Mouse (Mus musculus) hindlimb bud, embryonic 11.5 days (tissue): ENCODE results near the gene Tirap.

Experiments
- DNase-seq: peaks from one replicate; pipeline ENCODE4 v3.0.0-alpha.2; 2012; ENCODE audit warnings: low read depth, low spot score; ENCODE audit errors: extremely low spot score

Gene Tirap

DNA sequence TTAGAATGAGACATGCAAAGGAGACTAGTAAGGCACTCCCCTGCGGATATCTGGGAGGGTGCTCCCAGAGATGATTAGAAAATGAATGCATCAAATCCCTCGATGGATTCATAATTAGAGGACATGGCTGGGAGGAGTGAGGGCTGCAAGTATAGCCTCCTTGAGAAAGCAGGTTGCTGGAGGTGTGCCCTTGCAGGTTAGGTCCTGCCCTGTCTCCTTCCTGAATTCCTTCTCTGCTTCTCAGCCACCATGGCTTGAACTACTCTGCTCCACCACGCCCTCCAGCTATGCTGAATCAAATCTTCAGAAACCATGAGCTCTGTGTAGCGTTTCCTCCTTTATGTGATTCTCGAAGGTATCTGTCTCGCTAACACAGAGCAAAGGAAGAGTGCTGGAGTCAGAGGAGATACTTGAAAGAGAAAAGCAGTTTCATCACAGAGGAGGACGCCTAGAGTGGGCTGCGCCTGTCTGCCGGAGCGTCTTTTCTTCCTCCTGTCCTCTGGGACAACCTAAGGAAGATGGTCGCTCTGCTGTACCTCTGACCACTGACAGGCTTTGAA is 7.0 kb downstream of the Tirap start:
- DNase-seq: no peak

DNA sequence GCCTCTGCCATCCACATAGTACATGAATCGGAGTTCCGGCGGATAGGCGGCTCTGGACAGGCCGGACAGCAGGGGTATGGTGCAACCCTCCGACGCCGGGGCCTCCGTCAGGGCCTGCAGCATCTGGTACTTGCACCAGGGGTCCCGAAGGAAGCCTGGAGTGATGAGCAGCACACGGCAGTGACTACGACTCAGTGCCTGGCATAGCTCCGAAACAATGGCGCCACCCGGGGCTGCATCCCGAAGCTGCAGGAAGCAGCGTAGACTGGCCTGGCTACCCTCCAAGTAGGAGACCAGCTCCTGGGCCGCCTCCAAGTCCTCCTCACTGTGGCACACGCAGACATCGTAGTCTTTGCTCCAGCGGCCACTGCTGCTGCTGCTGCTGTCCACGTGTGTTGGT is 11.4 kb downstream of the Tirap start:
- no peak for DNase-seq

DNA sequence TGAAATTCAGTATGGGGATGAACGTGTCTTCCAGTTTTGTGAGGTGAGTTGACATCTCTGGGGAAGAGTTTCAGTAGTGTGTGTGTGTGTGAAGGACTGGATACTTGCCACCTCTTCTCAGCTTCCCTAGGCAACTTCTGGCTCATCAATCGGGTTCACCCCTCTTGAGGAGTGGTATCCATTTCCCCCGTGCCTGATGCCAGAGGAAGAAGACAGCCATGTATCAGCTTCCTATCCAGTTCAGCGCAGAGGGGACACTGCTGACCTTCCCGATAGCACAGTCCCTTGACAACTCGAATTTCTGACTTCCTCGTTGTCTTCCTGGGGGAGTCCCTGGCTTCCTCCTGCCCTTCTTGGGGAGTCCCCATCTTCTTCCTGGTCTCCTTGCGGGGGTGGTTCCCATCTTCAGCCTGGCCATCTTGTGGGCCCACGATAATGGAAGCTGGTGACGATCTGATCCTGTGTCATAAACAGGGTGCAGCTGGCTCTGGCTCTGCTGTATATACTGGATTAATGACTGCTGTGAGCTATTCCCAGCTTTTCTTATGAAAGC is 12.7 kb downstream of the Tirap start:
- no peak for DNase-seq

DNA sequence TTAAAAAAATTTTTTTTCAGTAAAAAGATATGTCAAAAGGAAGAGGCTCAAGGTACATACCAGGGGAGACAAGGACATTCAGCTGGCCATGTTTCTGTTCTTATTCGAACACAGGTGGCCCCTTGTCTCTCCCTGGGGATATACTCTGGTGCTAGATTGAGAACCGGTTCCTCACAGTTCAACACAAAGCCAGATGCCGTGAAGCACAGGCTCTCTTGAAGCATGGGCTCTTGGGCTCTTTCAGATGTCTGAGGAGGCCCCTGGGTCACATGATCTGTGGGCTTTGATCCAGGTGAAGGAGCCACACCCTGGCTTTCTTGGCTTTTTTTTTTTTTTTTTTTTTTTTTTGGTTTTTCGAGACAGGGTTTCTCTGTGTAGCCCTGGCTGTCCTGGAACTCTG is 13.7 kb downstream of the Tirap start:
- no peak for DNase-seq

DNA sequence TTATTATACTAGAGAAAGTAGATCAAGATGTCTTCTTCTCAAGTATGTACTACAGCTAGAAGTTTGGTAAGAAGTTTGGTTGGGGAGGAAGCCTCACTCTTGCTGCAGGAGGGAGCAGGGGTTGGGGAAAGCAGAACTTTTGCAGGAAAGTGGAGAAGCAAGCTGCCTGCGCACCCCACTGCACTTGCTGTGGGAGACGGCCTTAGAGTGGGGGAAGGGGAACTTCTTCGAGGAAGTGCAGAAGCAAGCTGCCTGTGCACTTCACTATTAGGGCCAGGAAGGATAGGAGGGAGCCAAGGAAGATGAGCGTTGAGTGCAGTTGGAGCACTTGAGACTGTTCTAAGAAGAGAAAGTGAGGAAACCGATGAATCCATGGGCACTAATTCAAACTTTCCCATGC is 16.7 kb downstream of the Tirap start:
- no peak for DNase-seq

DNA sequence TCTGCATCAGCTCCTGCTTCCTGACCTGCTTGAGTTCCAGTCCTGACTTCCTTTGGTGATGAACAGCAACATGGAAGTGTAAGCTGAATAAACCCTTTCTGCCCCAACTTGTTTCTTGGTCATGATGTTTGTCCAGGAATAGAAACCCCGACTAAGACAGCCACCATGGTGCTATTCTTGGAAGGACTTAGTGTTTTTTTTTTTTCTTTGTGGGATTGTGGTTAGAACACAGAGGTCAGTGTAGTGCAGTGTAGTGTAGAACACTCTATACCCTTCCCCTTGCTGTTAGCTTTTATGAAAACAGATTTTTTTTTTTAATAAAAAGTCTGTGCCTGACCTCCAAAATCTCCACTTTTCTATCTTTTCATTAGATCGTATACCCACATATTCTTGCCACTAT is 17.3 kb downstream of the Tirap start:
- no peak for DNase-seq

DNA sequence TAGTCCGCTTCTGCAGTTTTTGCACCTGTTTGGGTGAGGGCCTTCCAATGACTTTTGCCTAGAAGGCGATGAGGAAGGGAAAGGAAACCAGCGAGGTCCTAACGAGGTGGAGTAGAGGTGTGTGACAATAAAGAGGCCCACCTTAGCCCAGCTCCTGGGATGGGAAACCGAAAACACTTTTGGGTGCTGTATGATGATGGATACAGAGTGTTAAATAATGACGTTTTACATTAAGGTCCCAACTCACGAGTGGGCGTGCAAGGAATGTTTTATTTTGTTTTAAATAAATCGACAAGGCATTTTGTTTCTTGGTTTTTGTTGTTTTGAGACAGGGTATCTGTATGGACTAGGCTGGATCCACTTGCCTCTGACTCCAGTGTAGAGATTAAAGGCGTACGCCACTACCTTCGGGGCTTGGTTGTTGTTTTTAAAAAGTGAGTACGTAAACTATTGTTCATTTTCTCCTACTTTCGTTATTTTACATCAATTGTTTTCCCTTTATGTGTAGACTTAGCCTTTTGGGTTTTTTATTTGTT is 23.9 kb downstream of the Tirap start:
- no peak for DNase-seq

DNA sequence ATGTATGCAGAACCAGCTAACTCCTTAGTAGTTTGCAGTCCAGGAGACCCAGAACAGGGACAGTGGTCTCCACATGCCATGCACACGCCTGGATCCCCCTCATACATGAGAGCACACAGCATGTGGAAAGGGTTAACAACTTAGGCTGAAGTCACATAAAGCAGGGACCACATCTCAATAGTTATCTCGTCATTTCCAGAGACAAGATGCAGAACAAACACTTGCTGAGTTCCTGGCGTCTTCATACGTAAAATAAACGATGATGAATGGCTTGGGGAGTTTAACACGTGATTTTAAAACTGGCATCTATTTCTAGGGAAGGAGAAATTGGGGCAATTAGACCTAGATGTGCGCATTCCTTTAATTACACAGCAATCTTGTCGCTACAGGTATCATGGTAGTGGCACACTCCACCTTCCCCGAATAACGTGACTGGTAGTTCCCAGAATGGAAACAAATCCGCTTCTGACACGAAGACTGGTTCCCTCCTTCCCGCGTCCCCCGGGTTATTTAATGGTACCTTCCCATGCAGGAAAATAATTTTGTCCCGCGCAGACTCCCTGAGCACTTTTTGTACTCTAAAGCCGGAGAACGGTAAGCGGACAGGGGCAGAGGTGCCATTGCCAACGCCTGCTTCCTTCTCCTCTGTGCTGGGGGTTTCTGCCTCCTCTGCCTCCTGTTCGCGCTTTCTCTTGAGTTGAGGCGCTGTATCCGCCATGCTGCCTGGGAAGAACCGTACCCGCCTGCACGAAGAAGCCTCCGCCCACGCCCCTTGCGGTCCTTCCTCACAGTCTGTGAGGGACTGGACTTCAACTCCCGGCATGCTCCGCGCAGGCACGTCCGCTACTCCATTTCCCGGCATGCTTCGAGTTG is 24.6 kb downstream of the Tirap start, which contains the start of gene Dcps:
Gene Dcps (minus strand): TSS at position 811 of the 873 bp plus-strand sequence.
- DNase-seq: peak; percentile 77

DNA sequence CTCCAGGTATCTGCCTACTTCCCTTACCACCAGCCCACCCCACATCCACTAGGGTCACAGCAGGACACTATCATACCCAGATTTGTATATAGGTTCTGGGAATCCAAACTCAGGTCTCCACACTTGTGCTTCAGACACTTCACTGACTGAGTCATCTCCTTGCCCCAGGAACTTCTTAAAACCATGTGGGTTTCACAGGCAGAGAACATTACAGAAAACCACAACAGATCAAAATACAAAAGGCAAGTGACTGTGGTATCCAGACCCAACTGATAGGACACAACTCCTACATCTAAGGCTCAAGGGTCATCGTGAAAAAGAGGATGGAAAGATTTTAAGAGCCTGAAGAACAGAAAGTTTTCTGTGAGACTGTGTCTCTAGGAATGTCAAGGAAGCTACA is 26.8 kb downstream of the Tirap start:
- no peak for DNase-seq

DNA sequence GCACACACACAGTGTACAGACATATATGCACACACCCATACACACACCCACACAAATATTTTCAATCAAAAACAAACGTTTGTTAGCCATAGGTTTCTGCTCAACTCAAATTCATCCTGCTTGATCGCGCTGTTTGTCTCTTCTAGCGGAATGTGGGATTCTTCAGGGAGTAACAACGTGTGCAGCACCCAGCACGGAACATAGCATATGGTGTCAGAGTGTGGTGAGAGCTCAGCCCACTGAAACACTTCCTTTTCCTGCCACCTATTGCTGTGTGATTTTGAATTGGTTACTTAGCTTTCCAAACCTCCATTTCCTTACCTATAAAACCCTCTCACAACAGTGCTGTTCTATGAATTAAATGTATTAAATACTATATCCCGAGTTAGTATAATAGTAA is 30.0 kb downstream of the Tirap start:
- no peak for DNase-seq

DNA sequence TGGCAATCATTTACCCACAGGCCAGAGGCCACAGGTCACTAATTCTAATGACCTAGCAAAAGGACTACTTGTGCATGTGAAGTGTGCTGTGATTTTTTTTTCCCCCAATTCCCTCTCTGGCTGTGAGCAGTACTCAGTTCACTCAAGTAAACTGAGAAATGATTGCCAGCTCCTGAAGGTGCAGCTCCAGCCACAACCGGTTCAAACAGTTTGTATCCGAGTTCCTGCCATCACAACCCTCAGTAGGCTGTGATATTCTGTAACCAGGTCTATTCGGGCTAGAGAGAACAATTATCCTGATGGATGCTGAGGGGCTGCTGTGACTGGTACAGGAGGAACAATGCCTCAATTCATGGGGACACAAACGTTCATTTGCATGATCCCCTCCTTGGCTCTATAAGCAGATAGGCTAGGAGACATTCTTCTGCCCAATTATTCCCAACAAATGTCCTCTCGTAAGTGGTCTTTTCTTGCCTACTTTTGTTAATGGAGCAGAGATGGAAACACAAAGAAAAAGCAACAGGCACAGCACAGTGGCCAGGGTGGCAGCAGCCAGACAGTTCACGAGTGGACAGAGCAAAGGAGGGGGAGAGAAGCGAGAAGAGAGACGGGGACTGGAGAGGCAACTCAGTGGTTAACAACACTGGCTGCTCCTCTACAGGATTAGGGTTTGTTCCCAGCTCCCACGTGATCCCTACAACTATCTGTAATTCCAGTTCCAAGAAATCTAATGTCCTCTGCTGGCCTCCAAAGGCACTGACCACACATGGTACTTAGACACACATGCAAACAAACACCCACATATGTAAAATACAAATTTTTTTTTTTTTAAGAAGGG is 33.1 kb downstream of the Tirap start:
- DNase-seq: no peak

DNA sequence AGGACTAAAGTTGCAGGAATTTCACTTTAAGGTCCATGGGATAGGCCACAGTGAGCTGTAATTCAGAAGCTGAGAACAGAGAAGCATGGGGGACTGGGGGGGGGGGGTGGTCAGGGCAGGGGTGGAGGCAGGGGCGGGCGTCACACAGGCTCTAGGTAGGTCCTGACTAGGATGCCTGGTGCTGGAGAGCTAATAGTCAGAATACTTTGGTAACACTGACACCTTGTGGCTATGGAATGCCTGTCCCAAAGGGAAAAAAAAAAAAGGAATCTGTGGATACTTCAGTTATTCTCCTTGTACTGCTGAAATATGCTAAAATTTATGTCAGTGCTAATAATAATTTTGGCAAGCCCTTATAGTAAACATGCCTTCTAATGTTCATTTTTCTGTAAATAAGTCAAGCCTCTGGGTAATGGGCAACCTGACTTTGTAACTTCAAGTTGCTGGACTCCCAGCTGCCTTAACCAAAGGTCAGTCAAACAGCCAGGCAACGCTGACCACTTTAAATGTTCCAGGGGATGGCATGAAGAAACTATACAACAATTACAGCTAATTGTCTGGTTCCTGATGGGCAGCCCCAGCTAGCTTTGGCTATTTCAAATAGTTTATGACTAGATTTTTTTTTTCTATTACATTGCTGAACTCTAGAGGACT is 33.8 kb downstream of the Tirap start:
- no peak for DNase-seq

DNA sequence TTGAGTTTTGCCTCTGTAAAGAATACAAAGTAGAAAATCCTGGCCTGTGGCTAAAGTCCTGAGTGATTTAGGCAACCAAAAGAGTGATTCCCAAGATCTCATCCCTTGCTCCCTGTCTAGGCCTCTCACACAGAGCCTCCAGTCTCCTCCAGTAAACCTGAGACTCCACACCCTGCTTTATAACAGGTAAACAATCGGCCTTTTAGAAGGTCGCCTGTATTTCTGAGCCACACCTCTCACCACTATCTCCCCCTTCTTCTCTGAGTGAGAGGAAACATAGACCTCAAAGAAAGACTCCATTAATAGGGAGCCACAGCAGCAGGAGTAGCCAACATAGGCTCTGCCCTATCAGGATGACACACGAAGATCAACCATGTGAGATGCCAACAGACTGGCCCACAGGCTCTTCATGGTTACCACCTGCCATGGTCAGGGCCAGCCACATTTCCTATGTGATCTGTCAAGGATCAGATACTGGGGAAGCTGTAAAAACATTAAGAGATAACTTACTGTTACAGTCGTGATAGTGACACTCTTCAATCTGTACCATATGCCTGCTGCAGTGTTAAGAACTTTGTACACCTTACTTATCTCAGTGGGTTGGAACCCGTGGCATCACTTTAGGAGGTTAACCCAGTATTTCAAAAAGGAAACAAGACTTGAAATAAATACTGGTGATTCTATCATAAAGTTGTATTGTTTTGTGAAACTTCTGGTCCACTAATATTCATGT is 35.8 kb downstream of the Tirap start:
- no peak for DNase-seq

DNA sequence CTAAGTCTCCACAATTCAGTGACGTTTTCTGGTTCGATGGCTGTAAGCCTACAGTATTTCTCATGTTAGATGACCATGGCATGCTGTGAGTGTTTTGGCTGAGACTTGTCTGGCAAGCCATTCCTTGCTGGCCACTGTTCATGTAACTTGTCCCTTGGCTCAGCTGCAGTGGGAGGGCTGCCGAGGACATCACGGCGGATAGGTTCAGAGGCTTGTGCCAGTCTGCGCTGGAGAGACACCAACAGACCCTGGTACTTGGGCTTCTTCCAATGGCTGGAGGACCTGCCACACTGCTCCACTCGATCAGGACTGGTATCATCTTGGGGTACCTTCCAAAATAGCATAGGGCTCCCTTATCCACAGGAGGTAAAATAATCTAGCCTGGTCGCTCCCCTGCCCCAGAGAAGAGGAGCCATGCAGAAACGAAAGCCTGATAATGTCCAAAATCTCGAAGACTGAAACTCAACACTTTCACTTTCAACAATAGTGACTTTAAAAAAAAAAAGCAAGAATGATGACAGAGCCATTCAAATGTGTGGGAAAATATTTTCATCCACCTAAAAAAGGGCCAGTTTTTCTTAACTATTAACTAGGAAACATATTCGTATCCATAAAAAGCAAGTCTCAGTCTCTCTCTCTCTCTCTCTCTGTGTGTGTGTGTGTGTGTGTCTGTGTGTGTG is 36.9 kb downstream of the Tirap start:
- DNase-seq: no peak

DNA sequence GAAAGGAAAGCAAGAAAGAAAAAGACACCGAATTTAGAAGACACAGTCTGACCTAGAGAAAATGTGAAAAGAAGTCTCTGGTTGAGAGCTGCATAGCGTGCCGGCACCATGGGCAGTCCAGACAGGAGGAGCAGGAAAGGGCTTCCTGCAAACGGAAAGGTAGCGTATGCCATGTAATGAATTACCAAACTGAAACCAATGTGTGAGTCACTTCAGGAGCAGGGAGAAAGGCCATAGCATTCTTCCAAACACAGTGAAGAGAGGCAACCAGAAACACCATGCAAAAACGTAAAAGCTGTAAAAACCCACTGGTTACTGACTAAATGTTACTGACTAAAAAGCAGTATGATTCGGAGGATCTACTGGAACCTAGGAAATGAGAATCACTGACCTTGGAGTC is 38.4 kb downstream of the Tirap start:
- DNase-seq: no peak

DNA sequence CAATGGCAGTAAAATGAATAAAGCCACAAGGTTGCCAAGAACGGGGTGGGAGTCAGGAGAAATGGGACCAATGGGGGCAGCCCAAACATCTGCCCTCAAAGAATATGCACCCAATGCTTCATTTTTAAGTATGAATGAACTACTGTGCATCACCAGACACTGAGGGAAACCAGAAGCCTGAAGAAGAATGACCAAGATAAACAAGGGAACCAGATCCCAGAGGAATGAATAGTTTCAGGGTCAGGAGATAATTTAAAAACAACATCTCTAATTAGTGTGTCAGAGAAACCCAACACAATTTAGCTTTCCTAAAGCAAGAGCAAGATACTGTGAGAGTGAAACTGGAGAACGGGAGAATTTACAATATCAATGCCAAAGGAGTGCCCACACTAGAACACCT is 39.4 kb downstream of the Tirap start:
- DNase-seq: no peak

DNA sequence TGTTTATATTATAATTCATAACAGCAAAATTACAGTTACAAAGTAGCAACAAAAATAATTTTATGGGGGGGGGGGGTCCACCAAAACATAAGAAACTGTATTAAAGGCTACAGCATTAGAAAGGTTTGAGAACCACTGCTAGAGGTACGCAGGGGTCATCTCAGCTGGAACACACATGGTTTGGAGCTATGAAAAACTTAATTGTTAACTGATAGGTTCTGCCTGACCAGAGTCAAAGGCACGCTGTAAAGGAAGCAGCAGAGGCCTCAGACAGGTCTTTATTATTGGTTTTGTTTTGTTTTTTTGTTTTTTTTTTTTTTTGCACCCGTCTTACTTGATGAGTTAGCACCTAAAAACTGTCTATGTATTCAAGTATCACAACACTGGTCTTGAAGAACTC is 41.6 kb downstream of the Tirap start:
- no peak for DNase-seq

DNA sequence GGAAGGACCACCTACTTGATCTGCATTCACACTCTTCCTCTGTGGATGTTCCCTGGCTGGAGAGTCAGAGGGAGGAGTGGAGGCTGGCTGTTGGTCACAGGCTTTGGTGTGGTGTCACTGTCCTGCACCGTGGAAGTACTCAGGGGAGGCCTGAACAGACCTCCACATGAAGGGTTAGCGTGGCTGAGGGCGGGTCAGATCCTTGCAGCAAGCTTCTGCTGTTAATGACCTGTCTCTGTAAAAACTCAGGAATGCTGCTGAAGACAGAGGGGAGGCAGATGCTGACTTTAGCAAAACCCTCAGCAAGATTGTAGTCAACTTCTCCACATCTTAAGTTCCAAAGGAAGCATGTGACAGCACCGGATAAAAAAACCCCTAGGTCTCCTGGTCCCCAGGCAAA is 43.2 kb downstream of the Tirap start:
- DNase-seq: no peak

DNA sequence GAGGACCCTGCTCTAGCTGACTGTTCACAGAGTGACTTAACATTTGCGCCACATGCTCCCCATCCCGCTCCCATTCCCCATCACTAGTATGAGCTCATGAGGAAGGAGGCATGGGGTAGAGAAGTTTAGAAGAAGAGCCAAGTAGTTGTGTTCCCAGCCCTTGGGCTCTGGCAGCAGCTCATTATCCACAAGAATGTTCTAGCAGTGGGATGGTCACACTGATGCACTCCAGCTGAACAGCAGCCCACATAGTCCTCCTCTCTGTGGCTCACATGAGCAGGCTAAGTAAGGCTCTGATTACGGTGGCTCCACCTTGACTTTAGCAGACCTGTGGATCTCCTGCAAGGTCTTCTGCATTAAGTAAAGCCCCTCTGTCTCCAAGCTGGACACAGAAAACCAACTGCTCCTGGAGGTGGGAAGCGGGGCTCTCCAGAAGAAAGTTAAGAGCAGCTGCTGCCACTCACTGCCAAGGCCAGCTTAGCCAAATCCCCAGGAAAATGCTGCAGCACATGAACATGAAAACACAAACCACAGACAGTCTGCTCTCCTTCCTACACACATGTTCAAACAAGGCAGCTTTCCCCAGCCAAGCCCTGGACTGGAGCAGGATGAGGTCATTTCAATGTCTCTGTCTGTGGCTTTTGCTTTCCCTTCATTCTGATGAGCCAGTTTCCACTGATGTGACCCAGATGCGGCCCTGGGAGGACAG is 43.9 kb downstream of the Tirap start:
- DNase-seq: no peak
